Mouse (Mus musculus): Measurements from ENCODE around the gene 3100002H09Rik.
A peak's percentile ranks its signal among the peaks of the same experiment; 100 is the strongest.

Gene 3100002H09Rik

GRCm38 (mm10) chr4:124610703-124611102 lies at the start of gene 3100002H09Rik:
3100002H09Rik (minus strand) TSS chr4:124610803.
- no peak for ATAC-seq (ENCODE audit: low TSS enrichment)

DNA sequence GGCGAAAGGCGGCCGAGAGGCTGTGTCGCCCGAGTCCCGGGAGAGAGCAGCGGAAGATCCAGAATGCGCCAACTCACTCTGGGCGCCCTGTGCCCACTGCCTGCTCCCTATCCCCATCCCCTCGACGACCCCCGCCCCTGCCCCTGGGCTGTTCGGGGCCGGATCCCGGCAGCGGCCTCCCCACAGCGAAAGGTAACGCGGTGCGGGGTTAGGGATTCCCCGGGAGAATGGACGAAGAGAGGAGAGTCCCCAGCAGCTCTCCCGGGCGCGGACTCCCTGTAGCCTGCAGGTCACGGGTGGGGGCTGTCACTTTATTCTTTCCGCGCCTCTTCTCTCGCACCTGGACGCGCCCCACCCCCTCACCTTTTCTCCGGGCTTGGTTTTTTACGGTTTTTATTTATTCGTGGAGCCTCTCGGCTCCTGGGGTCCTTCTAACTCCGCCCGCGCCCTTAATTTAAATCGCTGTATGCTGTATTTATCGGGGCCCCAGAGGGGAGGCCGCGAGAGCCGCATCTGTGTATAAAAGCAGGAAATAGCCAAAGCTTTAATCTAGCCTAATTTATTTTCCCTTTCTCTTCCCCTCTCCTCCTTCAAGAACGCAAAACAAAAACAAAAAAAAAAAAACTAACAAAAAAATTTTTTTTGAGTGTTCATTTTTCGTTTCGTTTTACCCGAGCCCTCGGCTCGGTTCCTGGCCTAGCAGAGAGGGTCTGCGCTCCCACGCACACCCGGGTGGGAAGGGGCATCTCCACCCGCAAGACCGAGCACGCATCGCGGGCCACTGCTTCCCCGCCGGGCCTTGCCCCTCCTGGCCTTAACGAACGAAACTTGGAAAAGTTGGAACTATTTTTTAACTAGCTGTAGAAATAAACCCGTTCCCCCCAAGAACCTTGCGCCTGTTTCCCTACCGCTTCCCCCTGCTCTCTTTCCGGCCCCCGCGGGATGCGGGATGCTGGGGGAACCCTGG lies 48.9 kb upstream of the 3100002H09Rik start:
- ATAC-seq (ENCODE audit: low TSS enrichment), result no peak

DNA sequence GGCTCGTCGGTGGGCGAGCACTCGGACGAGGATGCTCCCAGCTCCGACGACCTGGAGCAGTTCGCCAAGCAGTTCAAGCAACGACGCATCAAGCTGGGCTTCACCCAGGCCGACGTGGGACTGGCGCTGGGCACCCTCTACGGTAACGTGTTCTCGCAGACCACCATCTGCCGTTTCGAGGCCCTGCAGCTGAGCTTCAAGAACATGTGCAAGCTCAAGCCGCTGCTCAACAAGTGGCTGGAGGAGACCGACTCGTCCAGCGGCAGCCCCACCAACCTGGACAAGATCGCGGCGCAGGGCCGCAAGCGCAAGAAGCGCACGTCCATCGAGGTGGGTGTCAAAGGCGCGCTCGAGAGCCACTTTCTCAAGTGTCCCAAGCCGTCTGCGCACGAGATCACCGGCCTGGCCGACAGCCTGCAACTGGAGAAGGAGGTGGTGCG lies 47.8 kb upstream of the 3100002H09Rik start:
- no peak for ATAC-seq (ENCODE audit: low TSS enrichment)

DNA sequence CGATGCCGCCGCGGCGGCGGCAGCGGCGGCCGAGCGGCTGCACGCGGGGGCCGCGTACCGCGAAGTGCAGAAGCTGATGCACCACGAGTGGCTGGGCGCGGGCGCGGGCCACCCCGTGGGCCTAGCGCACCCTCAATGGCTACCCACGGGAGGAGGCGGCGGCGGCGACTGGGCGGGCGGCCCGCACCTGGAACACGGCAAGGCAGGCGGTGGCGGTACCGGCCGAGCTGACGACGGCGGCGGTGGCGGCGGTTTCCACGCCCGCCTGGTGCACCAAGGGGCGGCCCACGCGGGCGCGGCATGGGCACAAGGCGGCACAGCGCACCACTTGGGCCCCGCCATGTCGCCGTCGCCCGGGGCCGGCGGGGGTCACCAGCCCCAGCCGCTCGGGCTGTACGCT lies 47.2 kb upstream of the 3100002H09Rik start:
- no peak for ATAC-seq (ENCODE audit: low TSS enrichment)

GRCm38 (mm10) chr4:124656854-124657650 lies 46.4 kb upstream of the 3100002H09Rik start:
- ATAC-seq (ENCODE audit: low TSS enrichment), result peak; percentile 82

- ATAC-seq (ENCODE audit: low TSS enrichment), result peak; percentile 43; the same call in 1 of the 2 replicates
These were observed 45.9 kb upstream of the 3100002H09Rik start, which contains the start of gene Pou3f1 for GRCm38 (mm10) chr4:124656518-124656853. Pou3f1 (plus strand) TSS chr4:124656807.

DNA sequence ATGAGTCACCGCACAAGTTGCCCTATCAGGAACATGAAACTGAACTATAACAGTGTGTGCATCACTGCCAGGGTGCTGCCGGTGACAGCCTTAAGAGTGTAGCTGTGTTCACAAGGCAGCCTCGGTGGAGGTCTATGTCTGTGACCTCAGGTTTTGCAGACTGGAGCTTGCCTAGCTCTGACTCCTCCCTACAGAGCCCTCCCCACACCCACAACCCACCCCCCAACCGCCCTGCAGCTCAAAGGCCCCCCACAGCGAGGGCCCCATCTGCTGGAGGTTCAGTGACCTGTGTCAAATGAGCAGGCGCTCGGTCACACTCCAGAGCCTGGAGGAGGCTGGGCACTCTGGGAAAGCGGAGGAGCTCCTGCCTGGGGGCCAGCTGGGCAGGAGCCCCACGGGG lies 42.3 kb upstream of the 3100002H09Rik start:
- no peak for ATAC-seq (ENCODE audit: low TSS enrichment)

- ATAC-seq (ENCODE audit: low TSS enrichment), result no peak
These were observed 37.3 kb upstream of the 3100002H09Rik start for GRCm38 (mm10) chr4:124647909-124648308.

DNA sequence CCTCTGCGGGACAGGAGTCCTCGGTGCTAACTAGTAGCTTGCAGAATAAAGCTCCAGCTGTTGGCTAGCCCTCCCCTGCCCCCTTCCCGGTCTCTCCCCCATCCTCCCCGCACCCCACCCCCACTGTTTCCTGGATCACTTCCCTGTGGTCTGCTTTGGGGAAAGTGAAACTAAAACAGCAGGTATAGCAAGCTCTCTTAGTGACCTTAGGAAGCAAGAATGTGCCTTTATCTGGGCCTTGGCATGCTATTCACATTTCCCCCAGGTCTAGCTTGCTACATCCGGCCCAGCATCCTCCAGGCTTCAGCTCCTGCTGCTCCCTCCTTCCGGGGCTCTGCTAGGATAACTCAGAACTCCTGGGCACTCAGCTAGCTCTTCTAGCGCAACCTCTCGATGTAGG lies 36.0 kb upstream of the 3100002H09Rik start:
- ATAC-seq (ENCODE audit: low TSS enrichment), result no peak

DNA sequence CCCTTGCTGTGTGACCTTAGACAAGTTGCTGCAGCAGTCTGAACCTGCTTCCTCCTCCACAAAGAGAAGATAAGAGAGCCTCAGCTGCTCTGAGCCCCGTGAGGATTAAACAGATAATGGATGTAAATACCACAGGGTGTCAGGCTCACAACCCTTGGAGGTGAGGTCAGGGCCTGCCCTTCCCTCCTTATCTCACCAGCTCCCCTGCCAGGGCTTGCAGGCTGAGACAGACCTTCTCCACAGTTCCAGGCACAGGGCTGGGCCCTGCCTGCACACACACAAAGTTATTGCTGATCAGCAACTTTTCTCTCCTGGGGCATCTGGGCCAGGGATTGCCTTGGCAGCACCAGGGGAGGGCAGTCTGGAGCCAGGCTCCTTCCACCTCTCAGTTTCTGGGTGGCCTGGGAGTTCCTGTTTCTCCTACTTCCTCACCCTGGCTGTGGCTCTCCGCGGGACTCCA lies 34.4 kb upstream of the 3100002H09Rik start:
- no peak for ATAC-seq (ENCODE audit: low TSS enrichment)

- peak; percentile 53 for ATAC-seq (ENCODE audit: low TSS enrichment)
These were observed 33.3 kb upstream of the 3100002H09Rik start for GRCm38 (mm10) chr4:124643859-124644258.

GRCm38 (mm10) chr4:124639715-124640114 lies 29.1 kb upstream of the 3100002H09Rik start:
- ATAC-seq (ENCODE audit: low TSS enrichment), result no peak

DNA sequence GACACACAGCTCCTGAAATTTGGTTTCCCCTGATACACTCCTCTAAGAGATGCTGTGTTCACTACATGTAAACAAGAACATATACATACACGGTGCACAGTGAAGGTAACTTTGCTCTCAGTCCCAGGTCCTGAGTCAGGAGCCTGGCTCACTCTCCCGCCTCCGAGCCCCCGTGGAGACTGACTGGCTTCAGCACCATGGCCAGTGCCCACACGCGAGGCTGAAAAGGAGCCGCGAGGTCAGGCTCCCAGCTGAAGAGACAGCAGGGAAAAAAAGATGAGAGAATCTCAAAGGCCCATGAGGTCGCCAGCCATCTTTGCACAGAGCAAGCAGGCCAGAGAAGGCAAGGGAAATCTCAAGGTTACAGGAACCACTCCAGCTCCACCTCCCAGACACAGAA lies 22.7 kb upstream of the 3100002H09Rik start:
- no peak for ATAC-seq (ENCODE audit: low TSS enrichment)

- no peak for ATAC-seq (ENCODE audit: low TSS enrichment)
These were observed 22.3 kb upstream of the 3100002H09Rik start for GRCm38 (mm10) chr4:124632856-124633255.

- no peak for ATAC-seq (ENCODE audit: low TSS enrichment)
These were observed 20.9 kb upstream of the 3100002H09Rik start for GRCm38 (mm10) chr4:124631456-124631855.

- ATAC-seq (ENCODE audit: low TSS enrichment), result no peak
These were observed 16.2 kb upstream of the 3100002H09Rik start for GRCm38 (mm10) chr4:124626836-124627235.

GRCm38 (mm10) chr4:124624111-124624581 lies 13.5 kb upstream of the 3100002H09Rik start:
- peak; percentile 62; the same call in 1 of the 2 replicates for ATAC-seq (ENCODE audit: low TSS enrichment)

- no peak for ATAC-seq (ENCODE audit: low TSS enrichment)
These were observed 12.0 kb upstream of the 3100002H09Rik start for GRCm38 (mm10) chr4:124622566-124622965.

DNA sequence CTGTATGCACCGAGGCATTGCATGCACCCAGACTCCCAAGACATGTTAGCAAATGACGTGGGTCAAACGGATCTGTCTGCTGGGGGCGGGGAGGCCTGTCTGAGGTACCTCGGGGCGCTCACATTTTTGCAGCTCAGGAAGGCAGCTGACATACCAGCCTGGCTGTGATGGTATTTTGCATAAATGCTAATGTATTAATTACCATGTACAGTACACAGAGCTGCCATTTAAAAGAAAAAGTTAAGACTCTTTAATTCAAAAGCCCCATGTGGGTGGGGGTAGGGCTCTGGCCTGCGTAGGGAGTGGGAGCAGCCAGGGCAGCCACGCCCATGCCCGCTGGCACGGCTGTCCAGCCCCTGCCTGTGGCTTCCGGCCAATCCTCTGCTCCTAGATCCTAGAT lies 10.8 kb upstream of the 3100002H09Rik start:
- ATAC-seq (ENCODE audit: low TSS enrichment), result no peak

DNA sequence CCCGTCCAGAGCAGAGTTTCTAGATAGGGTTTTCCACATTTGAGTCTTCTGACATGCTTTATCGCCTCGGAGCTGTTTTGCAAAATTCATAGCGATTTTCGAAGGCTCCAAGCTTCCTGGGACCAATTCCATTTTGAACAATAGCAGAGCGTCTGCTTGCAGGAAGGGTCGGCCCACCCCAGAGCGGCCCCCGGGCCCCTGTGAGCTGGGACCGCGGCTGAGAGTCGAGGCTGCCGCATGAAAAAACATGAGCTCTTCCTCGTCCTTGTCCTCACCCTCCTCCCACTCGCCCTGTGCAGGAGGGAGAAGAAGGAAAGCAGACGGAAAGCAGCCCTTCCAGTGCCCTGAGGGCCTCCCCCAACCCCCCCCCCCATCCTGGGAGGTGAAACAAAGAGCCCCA lies 8.0 kb upstream of the 3100002H09Rik start:
- no peak for ATAC-seq (ENCODE audit: low TSS enrichment)

DNA sequence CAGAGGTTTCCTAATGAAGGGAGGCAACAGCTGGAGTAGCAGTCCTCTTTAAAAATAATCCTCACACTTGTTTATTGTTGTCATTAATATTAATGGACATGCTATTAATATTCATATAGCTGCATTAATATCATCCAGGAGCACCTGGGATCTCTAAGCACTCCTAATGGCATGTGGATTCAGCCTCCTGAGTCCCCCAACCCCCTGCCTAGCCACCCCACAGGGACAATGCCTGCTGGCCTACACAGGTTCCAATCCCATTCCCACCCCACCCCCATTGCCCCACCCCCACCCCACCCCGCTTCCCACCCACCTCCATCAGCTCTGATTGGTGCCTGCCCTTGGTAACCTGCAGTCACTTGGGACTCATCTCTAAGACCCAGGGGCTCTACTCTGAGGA lies 6.0 kb upstream of the 3100002H09Rik start:
- ATAC-seq (ENCODE audit: low TSS enrichment), result no peak

DNA sequence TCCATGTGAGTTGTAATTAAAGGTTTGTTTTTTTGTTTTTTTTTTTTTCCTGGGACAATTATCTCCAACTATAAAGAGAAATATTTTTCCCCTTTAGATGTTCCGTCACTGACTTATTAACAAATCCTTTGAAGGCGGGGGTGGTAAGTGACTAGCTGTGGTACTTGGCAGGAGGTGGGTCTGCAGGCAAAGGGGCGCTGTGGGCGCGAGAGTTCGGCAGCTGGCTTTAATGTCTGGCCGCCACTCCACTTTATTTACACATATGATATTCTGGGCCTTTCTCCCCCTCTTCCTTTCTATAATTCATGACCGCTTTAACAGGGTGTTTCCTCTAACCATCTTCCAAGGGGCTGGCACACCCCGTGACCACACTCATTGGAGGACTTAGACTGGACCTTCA lies 5.4 kb upstream of the 3100002H09Rik start:
- ATAC-seq (ENCODE audit: low TSS enrichment), result no peak

All from frontal cortex, adult (tissue).